Mouse (Mus musculus): ENCODE results near the gene Tesk2.
"Not testable (repeated sequence)": the region's sequence is repeated elsewhere in the genome, so short reads cannot be mapped to it uniquely, and the experiment has no call there.

The Tesk2 gene

DNA sequence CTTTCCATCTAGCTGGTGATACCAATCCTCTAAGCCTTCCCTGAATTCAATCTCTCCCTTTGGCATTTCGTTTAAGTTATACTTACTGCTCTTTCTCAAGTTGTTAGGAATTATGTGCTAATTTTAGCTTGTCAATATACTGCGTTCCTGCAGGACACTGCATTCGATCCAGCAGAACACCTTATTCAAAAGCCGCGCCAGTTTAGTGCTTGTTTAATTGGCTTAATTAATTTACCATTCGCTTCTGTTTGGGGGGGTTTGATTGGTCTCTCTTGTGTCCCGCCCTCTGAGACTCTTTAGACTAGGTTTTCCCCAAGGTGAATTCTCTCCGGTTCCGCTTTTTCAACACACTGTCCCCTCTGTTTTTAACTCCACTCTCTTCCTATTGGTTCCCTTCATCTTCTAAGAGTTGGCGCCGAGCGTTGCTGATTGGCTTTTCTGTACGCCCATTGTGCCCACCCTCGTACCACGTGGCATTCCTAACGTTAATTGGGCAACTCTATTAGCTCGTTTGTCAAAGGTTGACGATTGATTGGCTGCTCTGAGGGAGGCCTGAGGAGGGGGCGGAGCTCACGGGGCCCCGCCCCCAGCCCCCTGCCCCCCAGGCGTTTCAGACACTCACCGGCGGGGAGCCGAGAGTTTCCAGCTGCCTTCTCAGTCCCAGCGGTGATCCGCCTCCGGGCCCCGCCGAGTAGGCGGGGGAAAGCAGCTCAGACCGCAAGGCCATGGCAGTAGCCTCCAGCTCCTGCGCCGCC, at the start of gene Tesk2:
Tesk2 (plus strand) TSS at position 606 of the 755 bp plus-strand sequence.
- DNase-seq (ENCODE audit: low spot score in 2 of 2): peak; percentile 87 to 94

DNA sequence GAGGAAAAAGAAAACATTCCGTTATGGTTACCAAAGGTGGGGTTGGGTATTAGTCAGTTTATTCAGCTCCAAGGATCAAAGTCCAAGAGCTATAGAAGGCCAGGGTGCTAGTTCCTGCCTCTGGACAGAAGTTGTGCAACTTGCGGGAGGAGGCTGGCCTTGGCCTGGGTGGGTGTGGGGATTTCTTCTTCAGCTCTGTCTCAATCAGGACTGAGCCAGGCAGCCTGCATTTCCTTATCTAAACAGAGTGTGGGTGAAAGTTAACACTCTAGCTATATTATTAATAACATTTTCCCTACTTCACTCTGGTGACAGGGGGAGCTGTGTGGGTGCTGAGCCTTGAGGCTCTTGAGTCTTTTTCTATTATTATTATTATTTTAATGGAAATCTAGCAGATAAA, 48.0 kb upstream of the Tesk2 start:
- DNase-seq (ENCODE audit: low spot score in 2 of 2): no peak

DNA sequence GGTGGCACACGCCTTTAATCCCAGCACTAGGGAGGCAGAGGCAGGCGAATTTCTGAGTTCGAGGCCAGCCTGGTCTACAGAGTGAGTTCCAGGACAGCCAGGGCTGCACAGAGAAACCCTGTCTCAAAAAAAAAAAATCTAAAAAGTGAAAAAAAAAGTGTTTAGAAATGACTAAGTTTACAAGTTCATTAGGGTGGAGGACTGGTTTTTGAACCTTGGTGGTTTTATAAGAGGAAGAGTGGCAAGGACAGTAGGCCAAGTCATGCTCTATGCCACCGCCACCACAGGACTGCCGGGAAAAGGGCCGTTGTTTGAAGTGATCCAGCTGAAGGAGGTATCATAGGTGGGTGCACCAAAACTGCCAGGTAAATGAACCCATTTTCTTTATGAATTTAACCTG, 46.0 kb upstream of the Tesk2 start:
- DNase-seq (ENCODE audit: low spot score in 2 of 2): not testable (repeated sequence)

DNA sequence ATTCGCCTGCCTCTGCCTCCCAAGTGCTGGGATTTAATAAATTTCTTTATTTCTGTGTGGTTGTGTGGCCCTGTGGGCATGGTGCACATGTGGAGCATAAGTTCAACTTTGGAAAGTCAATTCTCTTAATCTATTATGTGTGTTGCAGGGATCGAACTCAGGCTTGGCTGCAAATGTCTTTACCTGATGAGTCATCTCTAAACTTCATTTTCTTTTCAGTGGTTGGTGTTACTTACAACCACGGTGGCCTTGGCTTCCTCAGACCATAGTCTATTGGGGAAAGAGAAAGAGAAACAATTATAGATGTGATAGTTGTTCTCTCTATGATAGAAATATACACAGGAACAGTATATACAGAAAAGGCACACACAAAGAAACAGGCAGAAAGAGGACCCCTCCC, 44.7 kb upstream of the Tesk2 start:
- no peak for DNase-seq (ENCODE audit: low spot score in 2 of 2)

DNA sequence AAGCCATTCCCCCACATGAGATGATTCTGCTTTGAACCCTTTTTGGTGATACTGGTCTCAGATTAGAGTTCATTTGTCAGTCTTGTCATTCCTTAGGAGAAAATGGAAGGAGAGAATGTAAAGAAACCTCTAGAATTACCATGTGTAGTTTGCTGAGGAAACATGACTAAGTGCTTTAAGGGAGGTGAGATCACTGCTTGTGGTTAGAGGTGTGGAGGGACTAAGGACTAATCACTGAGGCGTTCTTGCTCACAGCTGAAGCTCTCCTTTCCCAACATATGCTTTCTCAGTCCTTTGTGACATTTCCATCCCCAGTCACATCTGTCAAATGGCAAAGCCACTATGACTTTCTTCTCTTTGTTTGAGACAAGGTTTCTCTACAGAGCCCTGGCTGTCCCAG, 42.9 kb upstream of the Tesk2 start:
- DNase-seq (ENCODE audit: low spot score in 2 of 2): no peak

DNA sequence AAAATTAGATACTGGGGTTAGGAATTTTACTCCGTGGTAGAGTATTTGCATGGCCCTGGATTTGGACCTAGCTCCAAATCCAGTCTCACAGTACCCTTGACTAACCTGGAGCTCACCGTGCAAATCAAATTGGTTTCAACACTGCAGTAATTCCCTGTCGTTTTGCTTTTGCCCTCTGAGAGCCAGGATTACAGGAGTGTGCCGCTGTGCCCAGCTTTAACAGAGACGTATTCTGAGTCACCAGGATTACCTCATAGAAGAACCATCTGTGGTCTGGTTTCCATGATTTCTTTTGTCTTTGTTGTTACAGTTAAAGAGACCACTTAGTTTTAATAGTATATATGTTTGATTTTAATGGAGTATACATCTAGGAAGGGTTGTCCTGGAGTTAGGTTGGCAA, 41.6 kb upstream of the Tesk2 start:
- DNase-seq (ENCODE audit: low spot score in 2 of 2): no peak

DNA sequence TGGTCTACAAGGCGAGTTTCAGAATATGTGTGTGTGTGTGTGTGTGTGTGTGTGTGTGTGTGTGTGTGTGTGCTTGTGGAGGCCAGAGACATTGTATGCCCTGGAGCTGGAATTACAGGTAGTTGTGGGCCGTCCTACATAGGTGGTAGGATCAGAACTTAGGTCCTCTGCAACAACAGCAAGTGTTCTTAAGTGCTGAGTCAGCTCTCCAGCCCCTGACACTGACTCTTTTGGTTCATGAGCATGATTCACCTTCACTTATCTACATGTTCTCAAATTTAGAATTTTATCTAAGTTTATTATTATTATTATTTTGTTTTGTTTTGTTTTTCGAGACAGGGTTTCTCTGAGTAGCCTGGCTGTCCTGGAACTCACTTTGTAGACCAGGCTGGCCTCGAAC, 40.2 kb upstream of the Tesk2 start:
- DNase-seq (ENCODE audit: low spot score in 2 of 2): not testable (repeated sequence)

DNA sequence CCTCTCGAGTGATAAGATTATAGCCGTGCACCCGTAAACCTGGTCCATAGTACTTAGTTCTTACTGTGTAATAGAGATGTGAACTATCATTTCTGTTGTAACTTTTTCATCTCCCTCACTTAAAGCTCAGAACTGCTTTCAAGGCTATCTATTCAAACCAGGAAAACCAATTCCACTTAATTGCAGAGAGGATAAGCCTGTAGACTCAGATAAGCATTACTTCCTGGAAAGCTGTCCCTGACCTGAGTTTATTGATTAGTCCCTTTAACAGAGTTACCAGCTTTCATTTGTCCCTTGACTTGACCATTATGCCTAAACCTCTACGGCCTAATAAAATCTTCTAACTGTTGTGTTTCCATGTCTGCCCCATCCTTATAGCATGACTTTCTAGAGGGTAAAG, 36.8 kb upstream of the Tesk2 start:
- DNase-seq (ENCODE audit: low spot score in 2 of 2): no peak

DNA sequence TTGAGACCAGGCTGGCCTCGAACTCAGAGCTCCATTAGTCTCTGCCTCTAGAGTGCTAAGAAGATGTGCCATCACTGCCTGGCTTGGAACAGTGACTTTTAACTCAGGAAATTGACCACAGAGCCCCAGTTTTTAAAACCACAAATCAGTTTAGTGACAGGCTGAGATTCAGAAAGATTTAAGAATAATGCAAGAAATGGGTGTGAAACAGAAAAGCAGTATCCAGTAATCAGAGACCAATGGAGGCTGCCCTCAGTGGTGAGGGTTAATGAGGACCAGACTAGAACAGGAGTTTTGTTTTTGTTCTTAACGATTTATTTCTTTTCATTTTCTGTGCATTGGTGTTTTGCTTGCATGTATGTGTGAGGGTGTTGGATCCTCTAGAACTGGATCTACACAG, 36.1 kb upstream of the Tesk2 start:
- no peak for DNase-seq (ENCODE audit: low spot score in 2 of 2)

DNA sequence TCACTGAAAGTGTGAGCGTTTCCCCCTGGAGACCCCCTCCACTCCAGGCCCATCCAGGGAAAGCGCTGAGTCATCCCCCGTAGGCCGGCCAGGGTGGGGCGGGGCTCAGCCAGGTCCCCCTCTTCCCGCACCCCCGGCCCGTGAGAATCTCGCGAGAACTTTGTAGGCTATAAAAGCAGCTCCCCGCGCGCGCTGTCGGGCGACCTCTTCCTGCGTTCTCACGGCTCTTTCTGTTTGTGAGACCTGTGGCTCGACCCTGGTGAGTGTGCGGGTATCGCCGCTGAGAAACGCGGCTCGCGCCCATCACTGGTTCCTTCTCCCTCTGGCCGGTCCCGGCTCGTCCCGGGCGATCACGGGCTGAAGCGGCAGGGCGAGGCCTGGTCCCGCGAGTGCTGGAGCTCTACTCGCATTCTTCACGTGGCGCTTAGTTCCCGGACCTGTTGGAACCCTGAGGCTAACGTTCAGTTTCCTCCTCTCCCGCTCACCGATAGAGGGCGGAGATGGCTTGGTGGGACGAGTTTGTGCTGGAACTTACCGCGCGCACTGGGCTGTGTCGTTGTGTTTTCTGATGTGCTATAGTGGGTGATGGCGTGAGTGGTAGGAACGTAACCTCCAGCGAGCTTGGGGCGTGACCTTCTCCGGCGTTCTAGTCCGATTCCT, 35.2 kb upstream of the Tesk2 start, which contains the start of gene Prdx1:
Prdx1 (plus strand) TSS at position 143 of the 660 bp plus-strand sequence.
- DNase-seq (ENCODE audit: low spot score in 2 of 2): peak; percentile 85 to 89

DNA sequence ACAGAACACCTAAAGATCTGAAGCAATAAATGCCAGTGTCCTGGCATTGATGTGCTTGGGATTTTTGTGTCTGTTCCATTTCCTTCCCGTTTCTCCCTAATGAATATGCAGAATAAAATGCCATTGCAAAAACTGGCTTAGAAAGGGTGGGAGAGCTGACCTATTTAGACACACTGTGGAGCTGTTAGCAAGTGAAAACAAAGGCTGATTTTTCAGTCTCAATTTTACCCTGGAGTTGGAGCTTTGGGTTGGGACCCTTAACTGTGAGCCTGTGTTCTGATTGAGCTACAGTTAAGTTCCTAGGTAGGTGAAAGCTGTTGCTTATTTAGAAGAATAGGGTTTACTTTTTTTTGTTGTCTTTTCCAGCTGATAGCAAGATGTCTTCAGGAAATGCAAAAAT, 33.7 kb upstream of the Tesk2 start:
- DNase-seq (ENCODE audit: low spot score in 2 of 2): no peak

DNA sequence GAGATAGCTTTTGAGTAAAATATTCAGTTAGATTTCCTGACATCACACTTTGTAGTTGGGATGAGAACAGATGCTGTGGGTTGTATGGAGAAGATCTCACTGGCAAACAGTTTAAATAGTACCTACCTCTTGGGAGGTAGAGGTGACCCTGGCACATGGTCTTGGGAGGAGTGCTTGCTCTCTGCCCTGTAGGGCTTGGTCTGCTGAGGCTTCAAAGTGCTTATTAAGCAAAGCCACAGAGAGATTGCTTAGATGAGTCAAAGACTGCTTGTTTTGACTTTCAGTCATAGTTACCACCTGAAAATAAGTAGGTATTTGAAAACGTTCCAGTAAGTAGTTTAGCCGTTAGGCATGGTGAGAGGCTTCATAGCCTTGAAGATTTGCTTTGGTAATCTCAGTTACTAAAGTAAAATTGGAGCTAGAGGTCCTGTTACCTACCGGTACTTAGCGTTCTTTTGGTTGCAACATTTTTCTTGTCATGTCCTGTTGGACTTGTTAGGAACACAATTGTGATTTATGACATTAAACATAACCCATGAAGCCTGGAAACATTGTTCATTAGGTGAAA, 31.4 kb upstream of the Tesk2 start:
- no peak for DNase-seq (ENCODE audit: low spot score in 2 of 2)

DNA sequence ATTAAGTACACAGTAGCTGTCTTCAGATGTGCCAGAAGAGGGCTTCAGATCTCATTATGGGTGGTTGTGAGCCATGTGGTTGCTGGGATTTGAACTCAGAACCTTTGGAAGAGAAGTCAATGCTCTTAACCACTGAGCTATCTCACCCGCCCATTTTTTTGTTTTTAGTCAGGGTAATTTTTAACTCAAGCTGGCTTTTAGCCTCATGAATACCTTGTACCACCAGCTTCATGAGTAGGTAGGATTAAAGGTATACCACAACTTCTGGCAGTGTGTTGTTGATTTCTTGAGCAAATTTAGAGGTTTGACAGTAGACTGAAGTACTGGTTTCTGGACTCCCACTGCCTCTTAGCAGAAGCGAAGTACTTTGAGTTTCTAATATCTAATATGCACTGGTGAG, 28.6 kb upstream of the Tesk2 start:
- DNase-seq (ENCODE audit: low spot score in 2 of 2): no peak

DNA sequence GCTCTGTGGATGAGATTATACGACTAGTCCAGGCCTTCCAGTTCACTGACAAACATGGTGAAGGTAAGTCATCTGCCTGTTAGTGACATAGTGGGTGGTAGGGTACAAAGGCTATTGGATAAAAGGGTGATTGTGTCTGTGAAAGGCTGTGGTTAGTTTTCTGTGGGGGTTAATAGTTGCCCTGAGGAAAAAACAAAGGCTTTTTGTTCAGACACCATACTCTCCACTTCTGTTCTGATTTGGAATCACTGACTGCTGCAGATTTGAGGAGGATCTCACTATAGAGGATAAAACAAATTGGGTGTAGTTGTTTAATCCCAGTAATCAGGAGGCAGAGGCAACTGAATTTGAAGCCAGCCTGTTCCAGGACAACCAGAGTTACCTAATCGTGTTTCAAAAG, 27.0 kb upstream of the Tesk2 start:
- no peak for DNase-seq (ENCODE audit: low spot score in 2 of 2)

DNA sequence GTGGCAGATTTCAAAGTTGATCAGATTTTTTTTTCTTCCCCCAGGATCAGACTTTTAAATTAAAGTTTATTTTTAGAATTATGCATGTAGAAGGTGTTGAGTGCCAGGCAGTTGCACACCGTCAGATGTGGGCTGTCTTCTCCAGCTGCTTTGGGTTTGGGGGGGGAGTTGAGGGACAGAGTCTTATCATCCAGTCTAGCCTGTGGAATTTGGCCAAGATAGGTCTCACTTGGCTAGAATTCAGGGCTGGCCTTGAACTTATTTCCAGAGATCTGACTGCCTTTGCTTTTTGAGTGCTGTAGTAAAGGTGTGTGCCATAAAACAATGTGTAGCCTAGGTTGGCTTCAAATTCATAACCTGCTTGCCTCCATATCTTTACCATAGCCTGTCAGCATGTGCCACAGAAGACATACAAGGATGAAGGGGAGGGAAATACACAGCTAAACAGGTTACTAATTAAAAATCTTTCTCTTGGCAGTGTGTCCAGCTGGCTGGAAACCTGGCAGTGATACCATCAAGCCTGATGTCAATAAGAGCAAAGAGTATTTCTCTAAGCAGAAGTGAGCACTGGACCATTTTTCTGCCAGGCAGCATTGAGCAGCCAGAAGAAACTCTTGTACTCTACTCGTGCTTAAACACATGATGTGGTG, 21.9 kb upstream of the Tesk2 start:
- no peak for DNase-seq (ENCODE audit: low spot score in 2 of 2)

DNA sequence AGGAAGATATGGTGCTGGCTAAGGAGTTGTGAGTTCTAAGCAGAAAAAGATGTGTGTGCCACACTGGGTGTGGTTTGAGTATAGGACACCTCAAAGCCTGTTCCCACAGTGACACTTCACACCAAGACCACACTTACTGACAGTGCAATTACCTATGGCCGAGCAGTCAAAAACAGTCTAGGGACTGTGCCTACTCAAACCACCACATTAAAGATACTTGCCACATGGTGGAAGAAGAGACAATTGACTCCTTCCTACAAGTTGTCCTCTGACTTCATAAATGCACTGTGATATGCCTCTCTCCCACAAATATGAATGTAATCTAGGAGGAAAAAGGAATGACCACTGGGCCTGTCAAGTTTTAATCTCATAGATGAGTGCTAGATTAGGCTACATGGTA, 19.8 kb upstream of the Tesk2 start:
- DNase-seq (ENCODE audit: low spot score in 2 of 2): no peak

DNA sequence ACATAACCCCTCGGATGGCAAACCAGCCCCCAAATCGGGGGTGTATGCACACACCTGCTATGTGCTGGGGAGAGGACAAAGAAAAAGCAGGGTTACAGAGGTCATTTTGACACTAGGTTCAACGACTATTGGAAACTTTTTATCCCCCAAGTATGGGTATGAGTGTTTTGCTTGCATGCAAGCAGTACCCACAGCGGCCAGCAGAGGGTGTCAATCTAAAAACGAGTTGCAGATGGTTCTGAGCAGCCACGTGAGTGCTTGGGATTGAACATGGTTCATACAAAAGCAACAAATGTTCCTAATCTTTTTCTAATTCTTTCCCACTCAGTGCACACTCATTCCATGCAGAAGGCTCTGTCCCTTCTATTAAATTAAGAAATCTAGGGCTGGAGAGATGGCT, 16.9 kb upstream of the Tesk2 start:
- DNase-seq (ENCODE audit: low spot score in 2 of 2): peak; percentile 34 to 44

DNA sequence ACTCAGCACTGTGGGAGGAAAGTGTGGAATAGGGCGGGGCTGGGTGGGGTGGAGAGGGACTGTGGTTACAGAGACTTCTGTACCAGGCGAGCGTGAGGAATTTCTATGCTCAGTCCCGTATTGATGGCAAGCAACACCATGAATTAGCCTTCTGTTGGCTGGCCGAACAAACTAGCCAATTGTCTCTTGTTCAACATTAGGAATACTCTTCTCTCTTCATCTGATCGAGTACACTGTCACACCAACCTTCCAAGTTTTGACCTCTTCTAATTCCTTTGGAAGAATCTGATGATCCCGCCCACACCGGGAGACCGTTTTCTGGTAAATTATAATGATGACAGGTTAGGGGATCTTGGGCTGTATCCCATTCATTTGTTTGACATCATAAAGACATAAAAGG, 13.1 kb upstream of the Tesk2 start:
- DNase-seq (ENCODE audit: low spot score in 2 of 2): no peak

DNA sequence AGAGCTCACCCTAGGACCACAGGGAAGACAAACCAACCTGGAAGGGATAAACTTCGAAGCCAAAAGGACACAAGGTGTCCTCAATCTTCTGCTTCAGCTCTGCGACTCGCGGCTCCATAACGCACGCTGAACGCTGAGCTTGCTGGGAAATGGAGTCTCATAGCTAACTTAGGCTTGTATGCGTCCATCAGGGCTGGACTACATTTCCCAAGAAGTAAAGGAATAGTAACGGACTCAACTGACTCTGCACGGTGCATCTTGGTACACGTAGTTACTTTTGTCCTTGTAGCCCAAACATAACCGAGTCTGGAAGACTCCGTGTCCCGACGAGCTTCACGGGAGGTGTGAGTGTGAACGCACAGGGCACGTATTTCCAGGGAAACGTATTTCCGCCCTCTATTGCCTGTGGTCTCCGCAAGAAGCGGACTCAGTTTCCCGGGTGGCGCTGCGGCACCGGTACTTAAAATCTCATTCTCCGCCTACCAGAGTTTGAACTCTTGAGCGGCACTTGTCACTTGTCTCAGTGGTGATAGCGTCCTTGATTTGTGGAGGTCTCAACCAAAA, 12.5 kb upstream of the Tesk2 start, which contains the start of the genes Mmachc and Ccdc163:
Mmachc (minus strand) TSS at position 206 of the 564 bp plus-strand sequence.
Ccdc163 (plus strand) TSS at position 309 of the 564 bp plus-strand sequence.
- peak; percentile 89 to 95 for DNase-seq (ENCODE audit: low spot score in 2 of 2)

DNA sequence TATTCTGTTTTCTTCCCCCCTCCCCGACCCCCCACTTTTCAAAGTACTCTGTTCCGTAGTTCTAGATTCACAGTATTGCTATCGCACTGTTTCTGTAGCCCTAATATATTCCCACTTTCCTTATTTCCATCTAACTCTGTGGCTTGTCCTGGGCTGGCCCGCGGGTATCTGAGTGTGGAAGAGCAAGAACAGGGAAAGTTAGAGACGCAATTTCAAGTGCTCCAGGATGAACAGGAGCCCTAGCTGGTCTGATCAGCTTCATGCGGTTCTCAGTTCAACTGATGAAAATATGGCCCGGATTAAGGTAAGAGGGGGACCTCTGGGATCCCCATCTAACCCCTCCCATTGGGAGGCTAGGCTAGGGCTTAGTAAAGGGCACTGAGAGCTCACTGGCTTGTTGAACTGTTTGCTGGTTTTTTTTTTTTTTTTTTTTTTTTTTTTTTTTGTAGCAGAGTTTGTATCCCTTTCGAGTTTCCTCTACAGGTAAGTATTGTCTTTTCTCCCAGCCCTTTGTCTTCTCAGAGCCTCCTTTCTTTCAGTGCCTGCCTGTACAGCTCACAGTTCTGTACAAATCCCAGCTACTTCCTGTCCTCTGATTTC, 11.9 kb upstream of the Tesk2 start:
- no peak for DNase-seq (ENCODE audit: low spot score in 2 of 2)

DNA sequence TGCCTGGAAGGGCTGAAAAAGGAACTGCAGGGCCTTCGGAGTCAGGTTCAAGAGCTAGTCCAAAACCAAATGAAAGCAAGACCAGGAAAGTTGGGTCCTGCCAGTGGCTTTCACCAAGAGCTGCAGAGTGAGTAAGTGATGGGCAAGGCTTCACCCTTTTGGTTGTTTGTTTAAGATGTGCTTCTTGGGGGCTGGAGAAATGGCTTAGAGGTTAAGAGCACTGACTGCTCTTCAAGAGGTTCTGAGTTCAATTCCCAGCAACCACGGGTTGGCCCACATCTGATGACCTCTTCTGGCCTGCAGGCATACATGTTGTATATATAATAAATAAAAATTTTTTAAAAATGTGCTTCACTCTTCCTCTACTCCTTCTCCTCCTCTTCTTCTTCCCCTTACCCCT, 10.6 kb upstream of the Tesk2 start:
- DNase-seq (ENCODE audit: low spot score in 2 of 2): no peak

DNA sequence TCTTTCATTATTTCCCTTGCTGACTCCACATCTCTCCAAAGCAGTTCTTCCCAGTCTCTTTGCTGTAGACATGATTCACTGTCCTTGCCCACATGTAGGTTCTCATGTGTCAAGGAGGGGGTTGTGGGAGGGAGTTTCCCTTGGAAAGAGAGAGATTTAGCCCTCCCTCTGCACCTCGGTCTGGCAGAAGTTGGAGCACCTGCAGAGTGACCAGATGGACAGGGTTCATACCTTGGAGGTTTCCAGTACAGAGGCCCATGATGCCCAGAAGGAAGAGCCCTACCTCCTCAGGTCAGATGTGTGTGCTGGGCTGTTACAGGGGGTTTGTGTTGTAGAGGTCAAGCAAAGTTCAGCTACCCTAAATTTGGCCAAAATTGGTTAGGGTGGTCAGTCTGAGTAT, 8.2 kb upstream of the Tesk2 start:
- DNase-seq (ENCODE audit: low spot score in 2 of 2): no peak
